Mouse (Mus musculus) fat pad, adult 2 months (tissue): ENCODE data around the gene Olfr1167.
"Not testable (repeated sequence)": the region's sequence is repeated elsewhere in the genome, so short reads cannot be mapped to it uniquely, and the experiment has no call there.

Experiments used
- DNase-seq: peaks from one replicate; pipeline ENCODE4 v3.0.0-alpha.2; 2011; ENCODE audit warnings: low read depth, low spot score; ENCODE audit errors: extremely low read depth

Olfr1167 gene

GRCm38 (mm10) chr2:88155093-88155492 is at the start of gene Olfr1167:
Gene Olfr1167 (minus strand): TSS chr2:88155193.
- not testable (repeated sequence) for DNase-seq

- no peak for DNase-seq
Measured at GRCm38 (mm10) chr2:88181580-88181979, 26.6 kb upstream of the Olfr1167 start, which contains the start of gene Olfr1168. Gene Olfr1168 (plus strand): TSS chr2:88181880.

- no peak for DNase-seq
Measured at GRCm38 (mm10) chr2:88128172-88128571, 26.8 kb downstream of the Olfr1167 start, which contains the start of gene Olfr1166. Gene Olfr1166 (minus strand): TSS chr2:88128272.
